Mouse (Mus musculus): Measurements from ENCODE around the gene Gm765. TPM values are rescaled to one million over a fixed set of nuclear protein-coding genes. Genes with fewer than 3 reads are reported as not detected.

Gm765 gene
- 0.10 TPM in 1 of 2 replicates, not detected in the other for polyA plus RNA-seq (2016; fragmentation: Nextera tagmentation; extraction: Ambion mirVana)

DNA sequence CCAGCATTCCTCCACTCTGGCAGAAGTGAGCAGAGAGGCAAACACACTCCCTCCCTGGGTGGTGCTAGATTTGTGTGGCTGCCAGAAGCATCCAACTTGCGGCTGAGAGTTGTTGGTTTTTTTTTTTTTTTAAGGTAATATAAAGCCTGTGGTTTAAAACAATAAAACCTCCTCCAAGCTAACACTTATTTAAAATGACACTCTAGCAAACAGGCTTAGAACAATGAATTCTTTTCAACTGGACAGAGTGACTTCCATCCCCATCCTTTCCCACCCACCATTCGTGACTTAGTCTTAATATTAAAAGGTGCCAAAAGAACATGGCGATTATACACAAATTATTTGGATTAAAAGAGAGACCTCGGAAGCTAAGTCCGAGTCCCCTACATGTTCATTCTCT is at the start of gene Gm765:
TSS of gene Gm765 (minus strand) at position 101 of the 400 bp plus-strand sequence.
- no peak within 1 kb of the TSS for H3K9ac ChIP-seq (replicated peaks)
- no peak within 1 kb of the TSS for H3K4me2 ChIP-seq (replicated peaks)
- no peaks in the 10 kb centered on the region for H3K4me1 ChIP-seq
- 90% methylated on average over 5 of the region's 5 CpGs for WGBS
- H3K9me3 ChIP-seq, result no peaks in the 10 kb centered on the region
- H3K27ac ChIP-seq (replicated peaks), result no peak within 1 kb of the TSS
- H3K36me3 ChIP-seq, result no peaks in the 10 kb centered on the region
- H3K27me3 ChIP-seq, result no peaks in the 10 kb centered on the region
- ATAC-seq (ENCODE audit: low FRiP score, low read depth), result no peak
- H3K4me3 ChIP-seq, result no peak within 1 kb of the TSS

DNA sequence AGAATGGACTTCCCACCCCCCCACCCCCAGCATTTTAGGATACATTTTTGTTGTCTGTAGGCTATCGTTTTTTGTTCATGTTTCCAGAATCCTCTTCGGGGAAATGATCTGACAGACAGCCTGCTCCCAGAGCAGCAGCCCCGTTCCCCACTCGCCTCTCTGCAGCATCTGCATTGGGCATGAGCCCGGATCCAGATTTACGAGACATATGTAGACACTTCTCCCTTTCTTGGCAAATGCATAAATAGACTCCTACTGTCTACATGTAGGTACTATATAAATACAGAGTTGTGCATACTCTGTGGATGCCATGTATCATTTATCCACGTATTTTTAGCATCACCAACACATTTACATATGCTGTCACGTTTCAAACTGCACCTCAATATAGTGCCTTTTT is 42.9 kb upstream of the Gm765 start:
- Histone ChIP-seq H3K4me1 (no peaks in the 10 kb centered on the region), H3K9ac (replicated peaks) (no peak overlapping the region), H3K36me3 (no peaks in the 10 kb centered on the region), H3K4me2 (replicated peaks) (no peak overlapping the region), H3K4me3 (no peak overlapping the region), H3K9me3 (no peaks in the 10 kb centered on the region), H3K27ac (replicated peaks) (no peak overlapping the region), H3K27me3 (no peaks in the 10 kb centered on the region)
- no peak for ATAC-seq (ENCODE audit: low FRiP score, low read depth)
- WGBS, result 84% methylated on average over 8 of the region's 8 CpGs

DNA sequence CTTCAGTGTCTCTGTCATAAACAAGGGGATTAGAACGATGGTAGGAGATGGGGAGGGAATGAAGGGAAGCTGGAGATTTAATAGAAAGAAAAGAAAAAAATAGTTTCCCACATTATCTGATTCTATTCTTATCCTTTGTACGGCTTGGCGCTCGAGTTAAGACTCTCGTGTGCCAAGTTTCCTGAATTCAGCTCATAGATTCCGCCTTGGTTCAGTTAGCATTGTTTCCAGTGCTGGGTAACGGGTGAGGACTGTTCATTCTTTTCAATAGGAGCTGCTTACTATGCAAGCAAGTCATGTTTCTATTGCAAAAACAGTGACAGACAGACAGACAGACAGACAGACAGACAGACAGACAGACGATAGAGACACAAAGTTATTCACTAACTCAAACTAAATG is 41.9 kb upstream of the Gm765 start:
- no peak for ATAC-seq (ENCODE audit: low FRiP score, low read depth)
- WGBS, result 46% methylated on average over 8 of the region's 8 CpGs
- H3K36me3 ChIP-seq, result no peaks in the 10 kb centered on the region

DNA sequence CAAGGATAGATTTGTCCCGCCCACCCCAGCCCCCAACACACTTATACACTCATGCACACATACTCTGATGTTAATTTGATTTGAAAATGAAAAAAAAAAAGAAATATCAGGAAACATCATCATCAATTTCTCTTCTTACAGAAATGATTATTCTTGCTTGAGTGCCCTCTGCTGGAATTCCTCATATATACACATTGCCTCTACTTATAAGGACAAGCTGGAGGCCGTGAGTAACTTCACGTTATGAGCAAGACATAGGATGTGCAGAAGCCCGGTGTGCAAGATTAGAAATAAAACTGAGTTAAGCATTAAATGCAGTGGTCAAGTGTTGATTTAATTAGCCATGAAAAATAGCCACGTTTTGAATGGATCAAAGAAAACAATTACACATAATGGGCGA is 40.9 kb upstream of the Gm765 start:
- Histone ChIP-seq H3K9ac (replicated peaks) (no peak overlapping the region), H3K36me3 (no peaks in the 10 kb centered on the region), H3K27ac (replicated peaks) (no peak overlapping the region), H3K9me3 (no peaks in the 10 kb centered on the region), H3K4me2 (replicated peaks) (no peak overlapping the region), H3K4me3 (no peak overlapping the region), H3K4me1 (no peaks in the 10 kb centered on the region), H3K27me3 (no peaks in the 10 kb centered on the region)
- no peak for ATAC-seq (ENCODE audit: low FRiP score, low read depth)
- 56% methylated on average over 6 of the region's 6 CpGs for WGBS

More for the DNA sequence above, 41.9 kb upstream of the Gm765 start:
- Histone ChIP-seq H3K27me3 (no peaks in the 10 kb centered on the region), H3K4me2 (replicated peaks) (no peak overlapping the region), H3K27ac (replicated peaks) (no peak overlapping the region), H3K4me1 (no peaks in the 10 kb centered on the region), H3K9me3 (no peaks in the 10 kb centered on the region), H3K4me3 (no peak overlapping the region), H3K9ac (replicated peaks) (no peak overlapping the region)

DNA sequence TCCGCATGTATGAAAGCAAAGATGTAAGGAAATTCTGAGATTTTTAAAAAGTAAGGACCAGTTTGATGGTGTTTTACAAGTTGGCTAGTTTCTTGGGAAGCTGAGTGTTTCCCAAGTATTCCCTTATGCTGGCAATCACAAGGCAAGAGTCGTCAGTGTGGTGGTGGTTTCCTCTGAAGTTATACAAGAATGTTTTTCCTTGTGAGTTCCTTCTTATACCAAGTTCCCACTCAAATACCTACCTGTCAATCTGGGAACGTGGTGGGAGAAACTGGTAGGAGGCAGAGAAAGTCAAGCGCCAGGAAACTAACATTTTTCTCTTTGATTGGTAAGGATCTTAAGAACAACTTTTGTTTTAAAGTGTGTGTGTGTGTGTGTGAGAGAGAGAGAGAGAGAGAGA is 23.6 kb upstream of the Gm765 start:
- Histone ChIP-seq H3K4me3 (no peak overlapping the region), H3K36me3 (no peaks in the 10 kb centered on the region), H3K9me3 (no peaks in the 10 kb centered on the region), H3K27me3 (no peaks in the 10 kb centered on the region), H3K9ac (replicated peaks) (no peak overlapping the region), H3K27ac (replicated peaks) (no peak overlapping the region), H3K4me2 (replicated peaks) (no peak overlapping the region), H3K4me1 (no peaks in the 10 kb centered on the region)
- WGBS, result 87% methylated on average over 4 of the region's 4 CpGs
- ATAC-seq (ENCODE audit: low FRiP score, low read depth), result no peak

DNA sequence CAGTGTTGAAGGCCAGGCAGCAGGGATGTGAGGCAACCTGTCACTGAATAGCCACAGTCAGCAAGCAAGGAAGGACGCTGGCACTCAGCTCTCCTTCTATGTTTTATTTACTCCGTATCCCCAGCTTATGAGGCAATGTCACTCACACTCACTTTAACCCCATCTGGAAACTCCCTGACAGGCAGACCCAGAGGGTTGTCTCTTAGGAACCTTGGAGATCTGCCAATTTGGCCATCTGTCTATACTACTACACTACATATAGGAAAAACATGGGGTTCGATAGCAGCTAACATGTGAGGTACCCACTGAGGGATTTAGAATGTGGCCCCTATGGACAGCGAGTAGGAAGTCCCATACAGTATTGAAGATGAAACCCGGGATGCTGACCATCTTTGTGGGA is 12.7 kb upstream of the Gm765 start:
- no peaks in the 10 kb centered on the region for H3K4me1 ChIP-seq
- no peak overlapping the region for H3K9ac ChIP-seq (replicated peaks)
- H3K36me3 ChIP-seq, result no peaks in the 10 kb centered on the region
- H3K4me2 ChIP-seq (replicated peaks), result no peak overlapping the region
- WGBS, result 95% methylated on average over 5 of the region's 5 CpGs
- no peak overlapping the region for H3K27ac ChIP-seq (replicated peaks)
- no peak overlapping the region for H3K4me3 ChIP-seq
- H3K9me3 ChIP-seq, result no peaks in the 10 kb centered on the region
- ATAC-seq (ENCODE audit: low FRiP score, low read depth), result no peak
- H3K27me3 ChIP-seq, result no peaks in the 10 kb centered on the region

DNA sequence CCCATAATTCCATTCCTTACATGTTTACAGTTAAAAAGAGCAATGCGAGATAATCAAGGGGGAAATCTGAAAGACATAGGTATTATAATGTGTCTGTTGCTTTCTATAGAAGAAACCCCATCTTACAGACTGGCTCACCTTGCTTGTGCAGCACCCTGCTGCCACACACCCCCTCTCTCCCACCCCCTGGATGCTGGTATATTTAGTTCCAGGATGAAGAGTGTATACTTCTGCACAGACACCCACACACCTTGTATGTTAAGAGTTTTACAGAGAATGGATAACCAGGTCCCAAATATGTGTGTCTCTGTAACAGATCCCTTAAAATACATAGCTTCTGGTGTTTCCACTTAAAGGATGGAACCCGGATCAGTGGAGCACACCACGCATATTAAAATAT is 10.7 kb upstream of the Gm765 start:
- no peak for ATAC-seq (ENCODE audit: low FRiP score, low read depth)
- no peak overlapping the region for H3K9ac ChIP-seq (replicated peaks)
- WGBS, result 95% methylated on average over 3 of the region's 3 CpGs
- H3K4me2 ChIP-seq (replicated peaks), result no peak overlapping the region
- H3K27ac ChIP-seq (replicated peaks), result no peak overlapping the region
- no peaks in the 10 kb centered on the region for H3K36me3 ChIP-seq
- no peak overlapping the region for H3K4me3 ChIP-seq
- H3K27me3 ChIP-seq, result no peaks in the 10 kb centered on the region
- no peaks in the 10 kb centered on the region for H3K9me3 ChIP-seq
- H3K4me1 ChIP-seq, result no peaks in the 10 kb centered on the region

DNA sequence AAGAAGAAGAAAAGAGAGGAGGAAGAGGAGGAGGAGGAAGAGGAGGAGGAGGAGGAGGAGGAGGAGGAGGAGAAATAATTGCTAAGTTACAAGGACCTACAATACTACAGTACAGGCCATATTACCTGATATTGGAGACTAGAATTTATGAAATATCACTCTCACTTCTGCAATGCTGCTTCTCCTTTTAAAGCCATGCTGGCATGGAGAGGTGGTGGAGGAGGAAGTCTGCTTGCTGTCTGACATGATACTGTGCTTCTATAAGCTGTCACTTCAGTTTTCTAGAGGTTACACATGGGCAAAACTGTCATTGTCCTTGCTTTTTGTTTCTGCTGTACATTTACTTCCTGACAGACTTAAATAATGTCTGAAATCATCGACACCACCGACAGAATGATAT is 9.8 kb downstream of the Gm765 start:
- H3K4me1 ChIP-seq, result no peaks in the 10 kb centered on the region
- H3K36me3 ChIP-seq, result no peaks in the 10 kb centered on the region
- no peaks in the 10 kb centered on the region for H3K9me3 ChIP-seq
- H3K27ac ChIP-seq (replicated peaks), result no peak overlapping the region
- H3K27me3 ChIP-seq, result no peaks in the 10 kb centered on the region
- 85% methylated on average over 2 of the region's 2 CpGs for WGBS
- no peak overlapping the region for H3K4me3 ChIP-seq
- H3K9ac ChIP-seq (replicated peaks), result no peak overlapping the region
- H3K4me2 ChIP-seq (replicated peaks), result no peak overlapping the region
- ATAC-seq (ENCODE audit: low FRiP score, low read depth), result no peak

DNA sequence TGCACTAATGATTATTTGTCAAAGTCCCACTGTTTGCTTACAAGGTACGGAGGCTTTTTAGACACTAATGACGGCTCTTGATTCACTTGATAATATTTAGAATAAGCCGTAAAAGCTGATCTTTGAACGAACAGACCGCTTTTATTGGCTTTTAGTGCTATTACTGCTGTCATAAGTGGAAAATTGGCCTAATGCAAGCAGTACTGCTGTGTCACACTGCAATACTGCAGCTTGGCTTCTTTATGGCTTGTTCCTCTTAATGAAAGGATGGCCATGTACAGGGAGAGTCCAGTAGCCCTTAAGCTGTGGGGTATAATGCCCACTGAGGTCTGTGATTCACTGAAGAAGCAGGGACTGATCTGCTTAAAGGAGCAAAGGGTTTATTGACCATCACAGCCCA is 30.9 kb downstream of the Gm765 start:
- H3K4me3 ChIP-seq, result no peak overlapping the region
- no peaks in the 10 kb centered on the region for H3K9me3 ChIP-seq
- 90% methylated on average over 5 of the region's 5 CpGs for WGBS
- H3K4me2 ChIP-seq (replicated peaks), result no peak overlapping the region
- no peaks in the 10 kb centered on the region for H3K4me1 ChIP-seq
- H3K9ac ChIP-seq (replicated peaks), result no peak overlapping the region
- no peak for ATAC-seq (ENCODE audit: low FRiP score, low read depth)
- no peaks in the 10 kb centered on the region for H3K36me3 ChIP-seq
- H3K27ac ChIP-seq (replicated peaks), result no peak overlapping the region
- no peaks in the 10 kb centered on the region for H3K27me3 ChIP-seq

DNA sequence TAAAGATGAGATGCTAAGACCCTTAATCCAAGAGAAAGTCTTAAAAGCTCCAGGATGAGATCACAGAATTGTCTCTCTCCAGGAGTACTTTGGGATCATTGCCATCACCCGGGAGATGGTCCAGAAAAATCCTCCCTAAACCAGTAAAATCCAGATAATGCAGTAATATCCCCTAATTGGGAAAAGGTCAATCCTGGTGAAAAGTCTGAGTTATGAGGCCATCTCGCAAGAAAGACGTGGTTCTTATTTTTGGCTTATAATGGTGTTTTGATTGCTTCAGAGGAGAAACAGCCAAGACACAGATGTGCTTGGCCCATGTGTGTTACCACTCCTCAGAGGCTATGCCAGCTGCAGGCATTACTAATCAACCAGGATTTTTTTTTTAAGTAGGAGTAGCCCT is 34.9 kb downstream of the Gm765 start:
- no peak overlapping the region for H3K4me3 ChIP-seq
- no peaks in the 10 kb centered on the region for H3K27me3 ChIP-seq
- H3K36me3 ChIP-seq, result no peaks in the 10 kb centered on the region
- no peaks in the 10 kb centered on the region for H3K4me1 ChIP-seq
- no peak overlapping the region for H3K4me2 ChIP-seq (replicated peaks)
- H3K9ac ChIP-seq (replicated peaks), result no peak overlapping the region
- no peak overlapping the region for H3K27ac ChIP-seq (replicated peaks)
- ATAC-seq (ENCODE audit: low FRiP score, low read depth), result no peak
- no peaks in the 10 kb centered on the region for H3K9me3 ChIP-seq
- WGBS, result 50% methylated on average over 3 of the region's 3 CpGs

DNA sequence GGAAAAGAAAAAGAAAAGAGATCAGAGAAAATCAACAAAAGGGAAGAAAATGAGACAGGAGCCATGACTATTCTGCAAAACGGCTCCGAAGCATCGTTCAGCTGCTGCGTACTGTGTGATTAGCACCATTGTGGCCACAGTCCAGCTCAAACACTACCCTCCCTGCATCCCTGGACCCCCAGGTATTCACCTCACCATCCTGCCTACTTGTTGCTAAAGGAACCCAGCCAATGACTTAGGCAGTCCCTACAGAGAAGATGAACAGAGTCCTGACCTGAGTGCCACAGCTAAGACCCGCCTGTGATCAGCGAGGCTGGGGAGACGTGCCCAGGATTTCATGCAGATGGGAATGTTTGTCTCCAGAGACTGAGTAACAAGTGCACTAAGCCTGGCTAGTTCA is 35.4 kb downstream of the Gm765 start:
- no peak overlapping the region for H3K9ac ChIP-seq (replicated peaks)
- no peak overlapping the region for H3K4me2 ChIP-seq (replicated peaks)
- no peak overlapping the region for H3K4me3 ChIP-seq
- H3K9me3 ChIP-seq, result no peaks in the 10 kb centered on the region
- H3K27ac ChIP-seq (replicated peaks), result no peak overlapping the region
- ATAC-seq (ENCODE audit: low FRiP score, low read depth), result no peak
- no peaks in the 10 kb centered on the region for H3K4me1 ChIP-seq
- WGBS, result 67% methylated on average over 7 of the region's 7 CpGs
- no peaks in the 10 kb centered on the region for H3K36me3 ChIP-seq
- H3K27me3 ChIP-seq, result no peaks in the 10 kb centered on the region

DNA sequence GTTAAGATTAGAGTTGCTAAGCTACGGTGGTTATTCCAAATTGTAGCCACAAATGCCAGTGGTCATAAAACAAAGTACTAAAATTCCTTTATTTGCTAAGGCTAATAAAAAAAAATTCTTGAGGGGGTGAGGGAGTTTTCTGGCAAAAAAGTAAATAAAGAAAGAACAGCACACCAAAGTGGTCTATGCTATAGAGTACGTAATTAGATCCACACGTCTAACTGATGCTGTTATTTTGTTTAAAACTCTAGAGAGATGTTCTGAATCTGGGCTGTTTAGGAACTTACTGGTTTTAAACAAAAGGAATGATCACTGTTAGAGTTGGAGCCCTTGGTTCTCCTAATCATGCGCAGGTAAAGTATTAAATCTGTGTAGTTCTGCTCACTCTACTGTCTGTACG is 50.5 kb downstream of the Gm765 start:
- no peaks in the 10 kb centered on the region for H3K27me3 ChIP-seq
- no peak overlapping the region for H3K27ac ChIP-seq (replicated peaks)
- no peak overlapping the region for H3K9ac ChIP-seq (replicated peaks)
- no peak overlapping the region for H3K4me2 ChIP-seq (replicated peaks)
- H3K4me1 ChIP-seq, result peaks cover 4% of the 10 kb centered on the region; the same call in 1 of the 2 replicates
- ATAC-seq (ENCODE audit: low FRiP score, low read depth), result no peak
- no peak overlapping the region for H3K4me3 ChIP-seq
- H3K36me3 ChIP-seq, result no peaks in the 10 kb centered on the region
- WGBS, result 85% methylated on average over 5 of the region's 5 CpGs
- H3K9me3 ChIP-seq, result no peaks in the 10 kb centered on the region

DNA sequence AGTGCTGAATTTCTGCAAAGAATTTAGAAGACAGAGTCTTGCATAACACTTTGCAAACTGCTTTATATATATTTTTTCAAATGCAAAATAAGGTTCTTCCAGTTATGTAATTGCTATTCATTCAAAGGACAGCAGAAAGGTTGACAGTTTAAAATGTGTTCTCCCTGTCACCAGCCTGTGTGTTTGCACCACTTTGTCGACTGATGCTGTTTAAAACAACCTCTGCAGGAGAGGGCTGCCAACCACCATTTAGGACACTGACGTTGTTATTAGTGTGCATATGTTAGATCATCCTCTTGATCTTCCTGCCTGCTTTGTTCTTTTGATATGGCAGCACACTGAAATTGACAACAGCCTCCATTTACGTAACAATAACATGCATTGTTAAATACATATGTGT is 54.2 kb downstream of the Gm765 start:
- WGBS, result 37% methylated on average over 3 of the region's 3 CpGs
- Histone ChIP-seq H3K9ac (replicated peaks) (no peak overlapping the region), H3K4me3 (no peak overlapping the region), H3K9me3 (no peaks in the 10 kb centered on the region), H3K4me1 (peaks cover 4% of the 10 kb centered on the region; the same call in 1 of the 2 replicates), H3K4me2 (replicated peaks) (no peak overlapping the region), H3K36me3 (no peaks in the 10 kb centered on the region), H3K27ac (replicated peaks) (no peak overlapping the region), H3K27me3 (no peaks in the 10 kb centered on the region)
- no peak for ATAC-seq (ENCODE audit: low FRiP score, low read depth)

Measured in midbrain, embryonic 12.5 days (tissue).